Mouse (Mus musculus) left cerebral cortex, adult 11 months (tissue): ENCODE data around the gene Cxcr5.

Source experiments
- DNase-seq: peaks from one replicate; pipeline ENCODE4 v3.0.0; 2022; ENCODE audit warnings: low spot score

Cxcr5 gene

GRCm38 (mm10) chr9:44494863-44495809, 66.5 kb downstream of the Cxcr5 start:
- no peak for DNase-seq

DNA sequence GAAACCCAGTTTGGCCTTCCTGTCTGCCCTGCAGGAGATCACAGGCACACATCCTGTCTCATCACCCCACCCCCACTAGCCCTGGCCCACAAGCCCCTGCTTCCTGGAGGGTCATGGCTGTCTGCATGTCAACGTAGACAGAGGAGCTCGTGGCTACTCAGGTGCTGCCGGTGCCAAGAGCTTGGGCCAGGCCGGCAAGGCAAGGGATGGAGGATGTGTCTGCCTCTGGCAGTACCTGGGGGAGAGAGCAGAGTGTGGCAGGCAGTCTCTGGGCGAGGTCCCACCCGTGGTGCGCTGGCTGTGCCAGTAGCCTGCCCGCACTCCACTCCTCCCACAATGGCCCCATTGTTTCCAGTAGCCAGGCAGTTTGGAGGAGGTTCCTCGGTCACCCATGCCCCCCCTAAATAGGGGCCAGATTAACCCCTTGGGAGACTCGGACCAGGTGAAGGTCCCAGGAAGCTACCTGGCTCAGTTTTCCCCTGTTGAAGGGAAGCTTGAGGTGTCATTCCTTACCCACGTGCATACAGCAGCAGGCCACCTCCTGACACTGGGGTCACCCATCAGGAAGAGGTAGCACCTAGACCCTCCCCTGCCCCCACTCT, 67.3 kb downstream of the Cxcr5 start:
- no peak for DNase-seq

- DNase-seq = no peak
These were observed 68.8 kb downstream of the Cxcr5 start for GRCm38 (mm10) chr9:44492631-44493461.

GRCm38 (mm10) chr9:44491351-44491750, 70.3 kb downstream of the Cxcr5 start:
- no peak for DNase-seq

- no peak for DNase-seq
These were observed 71.3 kb downstream of the Cxcr5 start for GRCm38 (mm10) chr9:44490086-44490967.

DNA sequence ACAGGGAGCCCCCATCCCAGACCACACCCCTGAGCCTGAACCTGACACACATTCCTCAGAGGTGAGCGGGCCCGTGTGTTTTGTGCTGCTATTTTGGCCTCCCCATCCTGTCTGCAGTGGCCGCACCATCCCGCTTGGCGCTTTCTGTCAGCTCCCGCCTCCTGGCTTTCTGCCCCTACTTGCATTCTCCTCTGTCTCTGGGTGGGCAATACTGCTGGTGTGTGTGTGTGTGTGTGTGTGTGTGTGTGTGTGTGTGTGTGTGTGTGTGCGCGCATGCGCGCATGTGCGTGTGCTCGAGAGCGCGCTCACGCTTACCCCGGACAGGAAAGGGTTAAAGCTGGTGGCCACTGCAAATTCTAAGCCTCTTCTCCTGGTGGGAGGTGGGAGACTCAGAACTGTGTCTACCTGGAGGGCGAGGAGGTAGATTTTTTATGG, 72.0 kb downstream of the Cxcr5 start:
- DNase-seq = no peak

GRCm38 (mm10) chr9:44488855-44489381, 72.8 kb downstream of the Cxcr5 start:
- DNase-seq = no peak

DNA sequence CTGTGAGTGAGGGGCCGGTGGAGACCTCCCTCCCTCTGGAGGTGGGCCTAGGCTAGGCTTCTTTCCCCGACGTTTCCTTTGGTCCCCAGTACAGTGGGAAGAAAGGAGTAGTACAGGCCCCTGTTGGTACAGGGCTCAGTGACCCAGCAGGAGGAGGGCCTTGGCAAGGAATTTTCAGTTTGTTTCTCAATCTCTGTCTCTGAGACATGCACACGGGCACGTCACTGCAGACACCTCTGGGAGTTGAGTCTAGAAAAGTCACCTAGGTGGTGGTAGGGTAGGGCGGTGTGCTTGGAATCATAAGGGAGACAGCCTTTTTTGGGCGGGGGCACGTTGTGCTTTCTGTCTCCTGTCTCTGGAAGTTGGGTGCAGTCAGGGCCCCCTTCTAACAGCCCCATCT, 73.3 kb downstream of the Cxcr5 start:
- DNase-seq = no peak

DNA sequence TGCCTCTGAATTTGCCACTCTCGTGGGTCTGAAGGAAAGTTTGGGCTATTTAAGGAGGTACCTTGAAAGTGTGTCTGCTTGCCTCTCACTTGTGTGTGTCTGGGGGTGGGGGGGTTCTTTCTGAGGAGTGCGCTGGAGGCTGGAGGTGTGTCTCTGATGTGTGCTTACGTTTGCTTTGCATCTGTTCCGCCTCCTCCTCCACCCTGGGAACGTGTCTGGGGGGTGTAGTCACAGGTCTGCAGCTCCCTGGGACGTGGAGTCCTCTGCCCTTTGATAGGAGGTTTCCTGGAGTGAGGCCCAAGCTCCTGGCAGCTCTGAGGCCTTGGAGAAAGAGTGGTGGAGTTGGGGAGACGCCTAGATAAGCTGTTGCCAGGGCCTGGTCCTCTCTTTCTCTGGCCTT, 74.2 kb downstream of the Cxcr5 start:
- DNase-seq = no peak

GRCm38 (mm10) chr9:44486741-44487421, 74.8 kb downstream of the Cxcr5 start:
- DNase-seq = no peak

DNA sequence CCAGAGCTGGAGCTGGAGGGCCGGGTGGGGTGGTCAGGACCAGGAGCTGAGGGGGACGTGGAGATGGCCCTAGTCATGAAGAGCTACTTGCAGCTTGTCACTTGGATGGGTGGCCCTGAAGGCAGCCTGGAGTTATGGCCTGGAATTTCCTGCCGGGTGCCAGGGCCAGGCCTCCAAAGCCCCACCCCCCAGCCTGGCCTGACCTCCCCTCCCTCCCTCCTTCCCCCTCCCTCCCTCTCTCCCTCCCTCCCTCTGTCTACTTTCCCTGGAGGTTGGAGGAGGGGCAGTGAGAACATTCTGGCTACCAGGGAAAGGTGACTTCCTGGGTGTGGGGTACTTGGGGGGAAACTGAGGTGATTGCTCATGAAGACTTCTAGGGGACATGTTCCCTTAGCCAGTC, 75.3 kb downstream of the Cxcr5 start:
- DNase-seq = no peak

DNA sequence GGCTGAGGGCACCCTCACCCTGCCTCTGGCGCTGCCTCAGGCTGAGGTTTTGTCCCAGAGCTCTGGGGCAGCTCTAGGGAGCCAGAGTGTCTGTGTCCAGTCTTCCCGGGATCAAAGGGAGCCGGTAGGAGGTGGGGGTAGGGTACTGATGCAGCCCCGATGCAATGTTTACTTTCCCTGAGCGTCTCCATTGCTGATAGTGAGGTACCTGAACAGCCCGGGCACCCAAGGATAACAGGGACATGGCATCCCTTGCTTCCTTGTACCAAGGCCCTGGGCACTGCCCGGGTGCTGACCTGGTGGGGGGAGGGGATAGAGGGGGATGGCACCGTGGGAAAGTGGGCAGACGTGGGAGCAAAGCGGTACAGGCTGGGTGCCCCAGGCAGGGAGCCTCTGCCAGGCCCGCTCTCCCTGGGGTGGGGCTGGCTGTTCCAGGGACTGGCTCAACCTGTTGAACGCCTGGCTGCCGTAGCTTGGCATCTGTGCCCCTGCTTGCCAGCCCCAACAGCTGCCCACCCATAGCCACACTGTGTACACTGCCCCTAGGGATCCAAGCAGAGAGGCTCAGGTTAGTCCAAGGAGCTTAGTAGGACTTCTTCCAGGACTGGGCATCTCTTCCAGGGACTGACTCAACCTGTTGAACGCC, 76.0 kb downstream of the Cxcr5 start:
- DNase-seq = no peak

GRCm38 (mm10) chr9:44485105-44485515, 76.6 kb downstream of the Cxcr5 start:
- DNase-seq = no peak

DNA sequence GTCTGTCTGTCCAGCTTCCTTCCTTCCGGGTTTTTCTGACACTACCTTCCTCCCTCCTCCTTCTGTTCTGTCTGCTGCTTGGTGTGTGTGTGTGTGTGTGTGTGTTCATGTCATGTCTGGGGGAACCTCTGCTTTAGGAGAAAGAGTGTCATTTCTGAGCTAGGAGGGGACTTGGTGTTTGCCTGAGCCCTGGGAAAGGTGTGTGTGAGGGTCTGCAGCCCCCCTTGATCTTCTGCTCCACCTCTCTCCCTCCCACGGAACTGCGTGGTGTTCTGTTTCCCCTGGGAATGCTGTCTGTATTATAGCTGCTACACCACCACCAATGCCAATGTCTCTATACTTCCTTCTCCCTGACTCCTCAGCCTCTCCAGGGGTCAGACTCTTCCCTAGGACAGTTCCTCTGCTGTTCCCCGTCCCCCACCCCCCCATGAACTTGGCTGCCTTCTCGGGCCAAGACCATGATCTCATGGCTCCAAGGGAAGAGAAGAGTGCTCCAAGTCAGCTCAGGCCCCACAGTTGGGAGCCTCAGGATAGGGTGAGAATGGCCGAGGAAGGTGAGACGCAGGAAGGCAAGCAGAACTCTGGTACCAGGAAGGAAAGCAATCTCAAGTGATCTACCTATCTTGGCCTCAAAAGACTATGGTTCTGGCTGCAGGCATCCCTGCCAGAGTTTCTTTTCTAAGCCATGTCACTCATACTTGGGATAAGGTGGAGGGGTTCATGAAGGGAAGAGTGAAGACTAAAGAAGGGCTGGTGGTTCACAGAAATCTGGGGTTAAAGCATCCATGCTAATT, 77.2 kb downstream of the Cxcr5 start:
- DNase-seq = no peak

- DNase-seq = no peak
These were observed 78.1 kb downstream of the Cxcr5 start for GRCm38 (mm10) chr9:44483510-44484044.

DNA sequence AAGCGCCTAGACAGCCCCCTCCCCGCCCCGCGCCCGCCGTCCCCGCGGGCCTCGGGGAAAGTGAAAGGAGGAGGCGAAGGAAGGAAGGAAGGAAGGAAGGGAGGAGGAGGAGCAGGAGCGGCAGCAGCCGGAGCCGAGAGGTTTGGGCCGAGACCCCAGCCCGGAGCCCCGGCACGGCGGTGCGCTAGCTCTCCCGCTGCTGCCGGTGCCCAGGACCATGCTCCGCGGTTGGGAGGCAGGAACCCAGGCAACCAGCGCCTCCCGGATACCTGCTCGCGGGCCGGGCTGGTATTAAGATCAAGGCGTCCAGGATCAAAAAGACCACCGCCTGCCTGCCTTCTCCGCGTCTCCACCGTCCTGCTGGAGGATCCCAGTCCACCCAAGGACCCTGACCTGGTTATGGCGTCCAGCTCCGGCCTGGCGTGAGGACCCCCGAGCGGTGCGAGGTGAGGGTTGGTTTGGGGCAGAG, 78.6 kb downstream of the Cxcr5 start:
- DNase-seq = no peak

DNA sequence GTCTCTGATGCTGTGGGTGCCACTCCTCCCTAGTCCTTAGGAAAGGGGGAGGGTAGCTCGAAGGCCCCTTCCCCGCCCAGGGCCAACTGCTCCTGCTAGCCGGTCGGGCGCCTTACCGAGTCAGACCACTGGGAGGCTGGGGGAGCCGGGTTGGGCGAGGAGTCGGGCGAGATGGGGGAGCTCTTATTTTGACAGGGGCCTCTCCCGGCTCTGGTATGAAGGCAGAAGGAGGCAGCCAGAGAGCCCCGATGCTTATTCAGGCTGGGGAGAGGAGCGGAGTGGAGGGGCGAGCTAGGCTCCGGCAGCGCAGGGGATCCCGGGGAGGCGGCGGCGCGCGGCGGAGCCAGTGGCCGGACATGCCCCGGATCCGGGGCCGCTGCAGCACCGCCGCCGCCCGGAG, 79.1 kb downstream of the Cxcr5 start, which contains the start of gene Bcl9l:
Gene Bcl9l, plus strand, starts transcription at position 274 of the 400 bp plus-strand sequence.
- peak; percentile 87 for DNase-seq

DNA sequence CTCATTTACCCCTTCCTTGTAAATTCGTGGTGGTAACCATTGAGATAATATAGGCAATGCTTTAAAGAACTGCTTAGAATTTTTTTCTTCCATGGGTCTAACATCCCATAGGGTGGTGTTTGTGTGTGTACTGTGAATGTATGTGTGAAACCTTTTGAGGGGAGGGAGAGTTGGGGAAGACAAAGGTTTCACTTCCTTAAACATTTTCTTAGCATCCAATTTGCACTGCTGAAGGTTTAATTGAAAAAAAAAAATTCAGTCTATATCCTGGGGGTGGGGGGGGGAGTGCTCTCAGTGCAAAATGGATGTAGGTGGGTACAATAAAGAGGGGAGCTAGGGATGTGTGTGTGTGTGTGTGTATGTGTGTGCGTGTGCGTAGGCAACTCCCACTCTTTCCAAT, 79.6 kb downstream of the Cxcr5 start:
- no peak for DNase-seq
